Mouse (Mus musculus) neural tube, embryonic 11.5 days (tissue): ENCODE results near the gene Rbm24. TPM values are rescaled to one million over a fixed set of nuclear protein-coding genes. Genes with fewer than 3 reads are reported as not detected.

ENCODE experiments used
- ATAC-seq: fragments of 200-750 bp; cut with Nextera tagmentation; 2 replicates; pipeline ENCODE4 v1.8.0; 2017; ENCODE audit warnings: moderate number of reproducible peaks, mild to moderate bottlenecking, moderate TSS enrichment, moderate library complexity; ENCODE audit not compliant: insufficient read depth, low FRiP score, low TSS enrichment
- DNase-seq: peaks from one replicate; pipeline ENCODE4 v3.0.0-alpha.2; 2015; ENCODE audit warnings: low spot score
- H3K27ac ChIP-seq: fragments of 300-500 bp; sonication (generic); 2 replicates; pipeline ENCODE4 v1.5.1; 2014; ENCODE audit warnings: low read depth, mild to moderate bottlenecking, low read length
- H3K27me3 ChIP-seq: fragments of 300-500 bp; sonication (generic); 2 replicates; pipeline ENCODE4 v1.6.1; 2014; ENCODE audit warnings: mild to moderate bottlenecking, low read length, mixed read lengths; ENCODE audit not compliant: control insufficient read depth, insufficient read depth
- H3K36me3 ChIP-seq: fragments of 300-500 bp; sonication (generic); 2 replicates; pipeline ENCODE4 v1.6.1; 2014; ENCODE audit warnings: mild to moderate bottlenecking, low read length, moderate library complexity, mixed read lengths; ENCODE audit not compliant: control insufficient read depth, insufficient read depth
- H3K4me1 ChIP-seq: fragments of 300-500 bp; sonication (generic); 2 replicates; pipeline ENCODE4 v1.6.1; 2014; ENCODE audit warnings: low read length, mixed read lengths; ENCODE audit not compliant: control insufficient read depth, insufficient read depth
- H3K4me2 ChIP-seq: fragments of 300-500 bp; sonication (generic); 2 replicates; pipeline ENCODE4 v1.6.1; 2014; ENCODE audit warnings: low read depth, mild to moderate bottlenecking, moderate library complexity
- H3K4me3 ChIP-seq: fragments of 300-500 bp; sonication (generic); 2 replicates; pipeline ENCODE4 v1.5.1; 2014; ENCODE audit warnings: low read depth, low read length
- H3K9ac ChIP-seq: fragments of 300-500 bp; sonication (generic); 2 replicates; pipeline ENCODE4 v1.6.1; 2014; ENCODE audit warnings: mild to moderate bottlenecking, low read length
- H3K9me3 ChIP-seq: fragments of 300-500 bp; sonication (generic); 2 replicates; pipeline ENCODE4 v1.6.1; 2016; ENCODE audit warnings: low read length; ENCODE audit not compliant: control insufficient read depth
- WGBS: fragments of 180-500 bp; shearing (Covaris S2); extraction: QIAGEN DNeasy Blood & Tissue Kit; methylation state at CpG from one replicate; pipeline ENCODE4 v1.1.7; 2014; 5-methylcytosine and 5-hydroxymethylcytosine counted together
- polyA plus RNA-seq: library from polyadenylated mRNA; unstranded; fragments of >200 nt; fragmentation: Nextera tagmentation; extraction: Ambion mirVana; gene quantifications from 2 replicates; pipeline ENCODE4 v1.2.1, GENCODE M21; 2014

Rbm24 gene
- polyA plus RNA-seq, 1 experiment from 2014 or later = 6.2 TPM

DNA sequence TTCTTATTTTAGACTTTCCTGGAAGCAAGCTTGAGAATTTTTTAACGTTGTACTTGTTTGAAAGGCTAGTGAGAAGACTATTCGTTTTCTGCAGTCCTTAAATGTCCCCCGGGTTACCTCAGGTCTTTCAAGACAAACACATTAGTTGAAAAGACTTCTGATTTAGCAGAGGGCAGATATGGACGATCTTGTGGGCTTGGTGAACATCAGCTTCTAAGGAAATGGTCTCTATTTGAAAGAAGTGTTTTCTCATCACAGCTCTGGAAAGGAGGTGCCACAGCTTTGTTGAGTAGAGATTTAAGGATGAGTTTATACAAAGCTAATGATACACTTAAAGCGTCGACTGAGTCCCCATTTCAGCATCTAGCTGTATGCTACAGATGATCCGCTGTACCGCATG, 6.1 kb downstream of the Rbm24 start:
- no peak overlapping the region for H3K4me2 ChIP-seq
- WGBS = 91% methylated on average over 8 of the region's 8 CpGs
- H3K4me1 ChIP-seq = no peaks in the 10 kb centered on the region
- no peak overlapping the region for H3K9ac ChIP-seq
- no peak overlapping the region for H3K27ac ChIP-seq
- no peaks in the 10 kb centered on the region for H3K27me3 ChIP-seq
- no peak overlapping the region for H3K4me3 ChIP-seq
- no peaks in the 10 kb centered on the region for H3K9me3 ChIP-seq
- peaks cover 3% of the 10 kb centered on the region for H3K36me3 ChIP-seq
- ATAC-seq (no peak), DNase-seq (no peak)

GRCm38 (mm10) chr13:46426651-46427269, 8.5 kb downstream of the Rbm24 start:
- Histone ChIP-seq H3K27ac (no peak overlapping the region), H3K4me2 (no peak overlapping the region), H3K4me1 (no peaks in the 10 kb centered on the region), H3K4me3 (no peak overlapping the region), H3K36me3 (peaks cover 3% of the 10 kb centered on the region), H3K27me3 (no peaks in the 10 kb centered on the region), H3K9ac (no peak overlapping the region), H3K9me3 (no peaks in the 10 kb centered on the region)
- 88% methylated on average over 6 of the region's 6 CpGs for WGBS
- DNase-seq = no peak
- no peak for ATAC-seq

- DNase-seq (peak; percentile 43), ATAC-seq (no peak)
- Histone ChIP-seq H3K4me1 (no peaks in the 10 kb centered on the region), H3K9ac (no peak overlapping the region), H3K27ac (no peak overlapping the region), H3K27me3 (no peaks in the 10 kb centered on the region), H3K9me3 (no peaks in the 10 kb centered on the region), H3K36me3 (peaks cover 3% of the 10 kb centered on the region), H3K4me3 (no peak overlapping the region), H3K4me2 (0 out of 2 replicates have a peak overlapping the region, but pooled peaks have one; percentile 7)
- 67% methylated on average over 22 of the region's 22 CpGs for WGBS
Observed at GRCm38 (mm10) chr13:46428964-46429363, 10.7 kb downstream of the Rbm24 start.

- Histone ChIP-seq H3K27ac (no peak overlapping the region), H3K9ac (no peak overlapping the region), H3K4me2 (no peak overlapping the region), H3K4me3 (no peak overlapping the region), H3K4me1 (no peaks in the 10 kb centered on the region), H3K27me3 (no peaks in the 10 kb centered on the region), H3K36me3 (peaks cover 3% of the 10 kb centered on the region), H3K9me3 (no peaks in the 10 kb centered on the region)
- DNase-seq (no peak), ATAC-seq (no peak)
- 86% methylated on average over 11 of the region's 11 CpGs for WGBS
Observed at GRCm38 (mm10) chr13:46429866-46430265, 11.6 kb downstream of the Rbm24 start.

DNA sequence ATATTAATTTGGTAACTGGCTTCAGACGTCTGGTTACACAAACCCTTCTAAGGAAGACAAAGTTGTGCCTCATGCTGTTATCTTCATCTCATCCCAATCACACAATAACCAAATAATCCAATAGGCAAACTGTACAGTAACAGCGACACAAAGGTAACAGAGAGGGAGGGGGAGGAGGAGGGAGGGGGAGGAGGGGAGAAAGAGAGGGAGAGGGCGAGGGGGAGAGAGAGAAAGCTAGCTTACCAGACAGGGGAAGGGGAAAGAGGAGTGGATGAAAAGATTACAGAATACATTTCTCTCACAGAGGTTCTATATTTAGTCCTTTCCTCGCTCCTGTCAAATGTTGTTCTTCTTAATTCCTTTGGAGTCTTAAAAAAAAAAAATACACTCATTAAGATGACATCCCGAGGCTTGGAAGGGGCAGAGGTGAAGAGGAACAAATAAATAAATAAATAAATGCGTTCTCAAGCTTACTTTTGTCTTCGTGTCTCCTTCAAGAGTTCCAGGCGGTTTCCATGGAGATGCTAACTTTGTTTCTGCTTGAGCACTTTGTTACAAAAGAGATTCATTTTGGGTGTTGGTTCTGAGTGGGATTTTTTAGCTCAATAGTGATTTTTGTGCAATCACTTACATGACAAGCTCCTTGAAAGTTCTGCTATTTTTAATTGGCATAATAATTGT, 15.8 kb downstream of the Rbm24 start:
- 37% methylated on average over 8 of the region's 8 CpGs for WGBS
- no peak overlapping the region for H3K27ac ChIP-seq
- no peaks in the 10 kb centered on the region for H3K27me3 ChIP-seq
- no peak for DNase-seq
- no peaks in the 10 kb centered on the region for H3K9me3 ChIP-seq
- no peak for ATAC-seq
- no peak overlapping the region for H3K4me3 ChIP-seq
- H3K9ac ChIP-seq = no peak overlapping the region; the same call in 1 of the 2 replicates
- H3K4me2 ChIP-seq = no peak overlapping the region
- no peaks in the 10 kb centered on the region for H3K4me1 ChIP-seq
- H3K36me3 ChIP-seq = peaks cover 2% of the 10 kb centered on the region

GRCm38 (mm10) chr13:46438960-46439359, 20.7 kb downstream of the Rbm24 start:
- no peak for DNase-seq
- Histone ChIP-seq H3K4me3 (no peak overlapping the region), H3K9ac (no peak overlapping the region), H3K27ac (no peak overlapping the region), H3K27me3 (no peaks in the 10 kb centered on the region), H3K4me2 (no peak overlapping the region), H3K9me3 (no peaks in the 10 kb centered on the region), H3K36me3 (no peaks in the 10 kb centered on the region), H3K4me1 (no peaks in the 10 kb centered on the region)
- no peak for ATAC-seq
- WGBS = 93% methylated on average over 6 of the region's 6 CpGs

- Histone ChIP-seq H3K4me3 (no peak overlapping the region), H3K36me3 (no peaks in the 10 kb centered on the region), H3K9ac (no peak overlapping the region), H3K4me2 (no peak overlapping the region), H3K9me3 (no peaks in the 10 kb centered on the region), H3K4me1 (no peaks in the 10 kb centered on the region), H3K27me3 (no peaks in the 10 kb centered on the region), H3K27ac (no peak overlapping the region)
- ATAC-seq = no peak
- 82% methylated on average over 7 of the region's 7 CpGs for WGBS
- DNase-seq = no peak
Observed at GRCm38 (mm10) chr13:46444021-46444420, 25.8 kb downstream of the Rbm24 start.

DNA sequence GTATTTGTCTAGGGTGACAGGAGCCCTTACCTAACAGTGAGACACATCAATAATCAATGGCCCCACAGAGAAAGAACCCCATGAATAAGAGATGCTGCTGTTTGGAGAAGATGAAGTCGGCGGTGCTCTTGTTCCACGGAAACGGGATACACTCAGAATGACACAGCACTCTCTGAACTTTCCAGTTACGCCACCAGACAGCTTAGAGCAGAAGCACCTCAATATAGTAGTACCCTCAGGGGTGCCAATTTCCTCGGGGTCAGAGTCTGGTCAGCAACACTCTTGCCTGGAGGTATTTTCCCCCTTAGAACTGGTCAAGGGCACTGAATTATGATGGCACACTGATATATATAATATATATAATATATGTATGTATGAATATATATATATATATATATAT, 27.8 kb downstream of the Rbm24 start:
- WGBS = 93% methylated on average over 6 of the region's 6 CpGs
- H3K27ac ChIP-seq = no peak overlapping the region
- H3K9ac ChIP-seq = no peak overlapping the region
- no peak overlapping the region for H3K4me2 ChIP-seq
- H3K4me3 ChIP-seq = no peak overlapping the region
- no peaks in the 10 kb centered on the region for H3K27me3 ChIP-seq
- H3K9me3 ChIP-seq = no peaks in the 10 kb centered on the region
- DNase-seq (no peak), ATAC-seq (no peak)
- H3K4me1 ChIP-seq = no peaks in the 10 kb centered on the region
- H3K36me3 ChIP-seq = no peaks in the 10 kb centered on the region

GRCm38 (mm10) chr13:46448276-46448675, 30.0 kb downstream of the Rbm24 start:
- WGBS = 85% methylated on average over 2 of the region's 2 CpGs
- ATAC-seq (no peak), DNase-seq (no peak)
- Histone ChIP-seq H3K27me3 (no peaks in the 10 kb centered on the region), H3K36me3 (no peaks in the 10 kb centered on the region), H3K4me3 (no peak overlapping the region), H3K4me2 (no peak overlapping the region), H3K9ac (no peak overlapping the region), H3K27ac (no peak overlapping the region), H3K4me1 (no peaks in the 10 kb centered on the region), H3K9me3 (no peaks in the 10 kb centered on the region)
